Mouse (Mus musculus) intestine, embryonic 15.5 days (tissue): ENCODE results near the gene Notch2. TPM values are rescaled to one million over a fixed set of nuclear protein-coding genes. Genes with fewer than 3 reads are reported as not detected.

Experiments
- ATAC-seq: fragments of 200-750 bp; cut with Nextera tagmentation; 2 replicates; pipeline ENCODE4 v1.8.0; 2017; ENCODE audit warnings: moderate TSS enrichment, moderate library complexity
- H3K27ac ChIP-seq: fragments of 300-500 bp; sonication (generic); 2 replicates; pipeline ENCODE4 v1.5.1; 2015; ENCODE audit warnings: mild to moderate bottlenecking, inconsistent platforms
- H3K27me3 ChIP-seq: fragments of 300-500 bp; sonication (generic); replicated peaks from 2 replicates; pipeline ENCODE4 v1.6.1; 2015; ENCODE audit warnings: inconsistent platforms
- H3K36me3 ChIP-seq: fragments of 300-500 bp; sonication (generic); 2 replicates; pipeline ENCODE4 v1.6.1; 2015; ENCODE audit warnings: inconsistent platforms
- H3K4me1 ChIP-seq: fragments of 300-500 bp; sonication (generic); replicated peaks from 2 replicates; pipeline ENCODE4 v1.6.1; 2015; ENCODE audit warnings: inconsistent platforms
- H3K4me2 ChIP-seq: fragments of 300-500 bp; sonication (generic); replicated peaks from 2 replicates; pipeline ENCODE4 v1.6.1; 2015; ENCODE audit warnings: mild to moderate bottlenecking, inconsistent platforms
- H3K4me3 ChIP-seq: fragments of 300-500 bp; sonication (generic); replicated peaks from 2 replicates; pipeline ENCODE4 v1.5.1; 2015; ENCODE audit warnings: inconsistent platforms
- H3K9ac ChIP-seq: fragments of 300-500 bp; sonication (generic); 2 replicates; pipeline ENCODE4 v1.6.1; 2015; ENCODE audit warnings: inconsistent platforms
- H3K9me3 ChIP-seq: fragments of 300-500 bp; sonication (generic); 2 replicates; pipeline ENCODE4 v1.6.1; 2016; ENCODE audit warnings: inconsistent platforms
- WGBS: fragments of 180-500 bp; shearing (Covaris S2); methylation state at CpG from one replicate; pipeline ENCODE4 v1.1.7; 2015; 5-methylcytosine and 5-hydroxymethylcytosine counted together
- polyA plus RNA-seq: library from polyadenylated mRNA; unstranded; fragments of >200 nt; fragmentation: Nextera tagmentation; extraction: Ambion mirVana; gene quantifications from 2 replicates; pipeline ENCODE4 v1.2.1, GENCODE M21; 2015

Notch2 gene
- polyA plus RNA-seq, 1 experiment from 2014 or later, result 17.9 TPM

DNA sequence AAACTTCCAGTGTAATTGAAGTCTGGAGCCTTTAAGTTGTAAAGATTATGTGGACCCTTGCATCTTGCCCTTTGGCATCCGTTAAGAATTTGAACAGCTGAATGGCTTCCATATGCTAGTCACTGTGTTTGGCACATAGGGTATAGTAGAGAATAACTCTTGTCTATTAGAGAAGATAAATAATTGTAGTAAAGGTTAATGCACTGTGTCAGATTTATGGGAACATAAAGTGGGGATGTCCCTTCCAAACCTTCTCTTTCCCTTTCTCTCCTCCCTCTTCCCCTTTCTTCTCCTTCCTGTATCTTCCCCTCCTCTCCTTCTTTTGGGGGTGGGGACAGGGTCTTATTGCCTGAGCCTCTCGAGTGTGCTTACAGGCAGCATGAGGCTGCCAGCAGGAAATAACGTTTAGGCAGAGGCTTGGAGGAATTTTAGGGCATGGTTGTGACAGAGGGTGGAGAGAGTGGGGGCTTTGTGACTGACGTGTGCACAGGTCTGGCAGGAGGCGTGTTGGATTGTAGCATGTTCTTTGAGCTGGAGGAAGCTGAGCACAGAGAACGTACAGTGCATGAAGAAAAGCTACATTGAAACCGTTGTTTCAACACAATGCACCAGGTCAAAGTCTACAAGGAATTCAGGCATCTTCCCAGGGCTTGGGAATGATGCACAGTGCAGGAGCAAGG, 47.8 kb downstream of the Notch2 start:
- Histone ChIP-seq H3K4me2 (no peak overlapping the region), H3K4me3 (no peak overlapping the region), H3K9ac (no peak overlapping the region), H3K36me3 (no peaks in the 10 kb centered on the region), H3K9me3 (no peaks in the 10 kb centered on the region), H3K27me3 (no peaks in the 10 kb centered on the region), H3K4me1 (peaks cover 32% of the 10 kb centered on the region), H3K27ac (0 out of 2 replicates have a peak overlapping the region, but pooled peaks have one; percentile 13)
- 21% methylated on average over 7 of the region's 7 CpGs for WGBS
- peak; percentile 35; the same call in 1 of the 2 replicates for ATAC-seq

DNA sequence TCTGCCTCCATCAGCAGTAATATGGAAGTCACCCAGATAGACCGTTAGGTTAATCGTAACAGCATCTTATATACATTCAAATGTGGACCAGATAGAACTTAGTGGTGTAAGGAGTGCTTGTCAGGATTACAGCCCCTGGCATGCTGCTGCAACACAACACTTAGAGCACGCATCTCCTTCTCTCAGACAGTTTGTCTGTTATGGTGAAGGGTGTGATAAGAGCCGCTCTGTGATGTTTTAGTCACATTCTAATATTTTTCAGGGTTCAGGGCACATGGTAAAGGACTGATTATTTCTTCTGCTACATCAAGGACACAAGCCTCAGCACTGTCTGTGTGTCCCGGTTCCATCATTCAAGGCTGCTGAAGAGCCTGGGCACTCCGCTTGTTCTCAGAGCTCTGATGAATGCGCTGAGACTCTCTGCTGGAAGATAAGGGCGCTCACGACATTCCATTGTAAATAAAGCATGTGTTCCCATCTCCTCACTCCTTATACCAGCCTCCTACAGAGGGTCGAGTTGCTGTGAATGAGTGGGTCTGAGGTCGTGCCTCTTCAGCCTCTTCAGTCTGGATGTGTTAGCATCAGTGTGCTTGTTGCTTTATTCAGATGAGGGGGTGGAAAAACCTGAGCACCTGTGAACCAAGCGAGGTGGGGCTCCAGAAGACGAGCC, 48.5 kb downstream of the Notch2 start:
- no peaks in the 10 kb centered on the region for H3K36me3 ChIP-seq
- ATAC-seq, result no peak
- peaks cover 36% of the 10 kb centered on the region for H3K4me1 ChIP-seq
- H3K4me3 ChIP-seq, result no peak overlapping the region
- H3K9ac ChIP-seq, result no peak overlapping the region
- H3K9me3 ChIP-seq, result no peaks in the 10 kb centered on the region
- 37% methylated on average over 13 of the region's 13 CpGs for WGBS
- H3K4me2 ChIP-seq, result no peak overlapping the region
- no peaks in the 10 kb centered on the region for H3K27me3 ChIP-seq
- peak overlapping the region; percentile 84; the same call in 1 of the 2 replicates for H3K27ac ChIP-seq

DNA sequence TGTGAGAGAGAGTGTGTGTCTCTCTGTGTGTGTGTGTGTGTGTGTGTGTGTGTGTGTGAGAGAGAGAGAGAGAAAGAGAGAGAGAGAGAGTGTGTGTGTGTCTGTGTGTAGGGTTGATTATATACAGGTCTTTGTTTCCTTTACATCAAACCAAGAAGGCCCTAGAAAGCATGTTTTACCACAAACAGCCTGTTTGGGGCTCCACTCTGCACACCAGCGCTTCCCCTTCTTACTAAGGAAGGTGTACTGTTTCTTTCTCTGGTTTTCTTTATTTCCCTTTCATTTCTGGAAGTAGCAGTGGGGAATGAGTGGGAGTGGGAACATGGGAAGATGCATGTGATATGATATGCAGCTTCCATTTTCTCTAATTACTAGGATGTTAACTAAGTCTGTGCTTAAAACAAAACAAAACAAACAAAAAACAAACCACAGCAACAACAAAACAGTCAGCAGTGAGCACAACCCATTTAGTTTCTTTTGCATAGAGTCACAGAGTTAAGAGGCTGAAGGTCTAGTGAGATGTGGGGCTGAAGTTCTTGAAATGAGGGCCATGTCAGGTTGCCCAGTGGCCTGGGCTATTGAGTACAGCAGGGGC, 49.4 kb downstream of the Notch2 start:
- ATAC-seq, result no peak
- no peaks in the 10 kb centered on the region for H3K9me3 ChIP-seq
- H3K4me3 ChIP-seq, result no peak overlapping the region
- no peaks in the 10 kb centered on the region for H3K27me3 ChIP-seq
- no peaks in the 10 kb centered on the region for H3K36me3 ChIP-seq
- H3K27ac ChIP-seq, result peak overlapping the region; percentile 84
- H3K4me1 ChIP-seq, result peaks cover 36% of the 10 kb centered on the region
- H3K4me2 ChIP-seq, result peak overlapping the region; percentile 22; the same call in 1 of the 2 replicates
- WGBS, result 69% methylated on average over 1 of the region's 1 CpGs
- no peak overlapping the region for H3K9ac ChIP-seq

DNA sequence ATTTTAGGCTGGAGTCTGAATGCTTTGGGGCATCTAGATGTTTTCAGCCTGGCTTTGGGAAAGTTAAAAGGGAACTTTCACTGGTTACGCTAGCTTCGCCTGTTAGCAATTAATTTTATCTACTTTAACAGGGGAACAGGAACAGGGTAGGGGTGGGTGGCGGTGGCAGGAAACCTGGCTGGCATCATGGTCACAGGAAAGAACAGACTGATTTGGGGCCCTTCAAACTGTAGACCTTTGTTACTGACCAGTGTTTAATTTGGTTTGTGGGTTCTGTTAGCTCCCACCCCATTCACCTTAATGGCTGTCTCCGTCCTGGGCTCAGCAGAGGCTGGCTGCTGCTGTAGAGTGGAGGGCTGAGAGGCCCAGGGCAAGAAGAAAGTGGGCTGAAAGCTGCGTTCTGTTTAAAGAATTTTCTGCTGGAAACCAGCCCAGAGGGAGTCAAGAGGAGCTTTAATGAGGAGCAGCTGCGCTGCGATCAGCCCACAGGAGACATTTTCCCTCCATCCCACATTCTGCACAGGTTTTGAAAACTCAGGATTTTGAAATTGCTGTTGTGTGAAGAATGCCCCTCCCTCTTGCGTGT, 50.0 kb downstream of the Notch2 start:
- ATAC-seq, result peak; percentile 82
- H3K4me1 ChIP-seq, result peaks cover 40% of the 10 kb centered on the region
- no peaks in the 10 kb centered on the region for H3K9me3 ChIP-seq
- no peaks in the 10 kb centered on the region for H3K27me3 ChIP-seq
- no peaks in the 10 kb centered on the region for H3K36me3 ChIP-seq
- H3K9ac ChIP-seq, result no peak overlapping the region
- peak overlapping the region; percentile 22; the same call in 1 of the 2 replicates for H3K4me2 ChIP-seq
- WGBS, result 28% methylated on average over 8 of the region's 8 CpGs
- peak overlapping the region; percentile 84 for H3K27ac ChIP-seq
- no peak overlapping the region for H3K4me3 ChIP-seq

DNA sequence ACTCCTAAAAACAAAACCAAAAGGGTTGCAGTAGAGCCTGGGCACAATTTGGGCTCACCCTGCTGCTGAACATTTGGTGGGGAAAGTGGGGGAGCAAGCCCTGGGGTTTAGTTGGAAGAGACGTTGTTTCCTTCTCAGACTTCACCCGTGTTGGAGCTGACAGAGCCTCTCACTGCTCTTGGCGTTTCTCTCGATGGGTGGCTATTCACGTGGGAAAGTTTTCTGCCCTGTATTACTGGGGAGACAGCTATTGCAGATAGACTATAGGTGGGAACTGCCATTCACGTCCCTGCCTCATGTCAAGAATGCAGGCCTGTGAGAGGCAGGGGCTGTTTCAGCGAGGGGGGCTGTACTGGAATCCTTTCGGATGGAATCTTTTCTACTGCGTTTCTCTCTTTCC, 50.5 kb downstream of the Notch2 start:
- ATAC-seq, result peak; percentile 18; the same call in 1 of the 2 replicates
- Histone ChIP-seq H3K36me3 (no peaks in the 10 kb centered on the region), H3K4me3 (no peak overlapping the region), H3K27me3 (no peaks in the 10 kb centered on the region), H3K4me2 (peak overlapping the region; percentile 22; the same call in 1 of the 2 replicates), H3K27ac (peak overlapping the region; percentile 84), H3K9ac (0 out of 2 replicates have a peak overlapping the region, but pooled peaks have one; percentile 9), H3K4me1 (peaks cover 40% of the 10 kb centered on the region), H3K9me3 (no peaks in the 10 kb centered on the region)
- 34% methylated on average over 9 of the region's 9 CpGs for WGBS

DNA sequence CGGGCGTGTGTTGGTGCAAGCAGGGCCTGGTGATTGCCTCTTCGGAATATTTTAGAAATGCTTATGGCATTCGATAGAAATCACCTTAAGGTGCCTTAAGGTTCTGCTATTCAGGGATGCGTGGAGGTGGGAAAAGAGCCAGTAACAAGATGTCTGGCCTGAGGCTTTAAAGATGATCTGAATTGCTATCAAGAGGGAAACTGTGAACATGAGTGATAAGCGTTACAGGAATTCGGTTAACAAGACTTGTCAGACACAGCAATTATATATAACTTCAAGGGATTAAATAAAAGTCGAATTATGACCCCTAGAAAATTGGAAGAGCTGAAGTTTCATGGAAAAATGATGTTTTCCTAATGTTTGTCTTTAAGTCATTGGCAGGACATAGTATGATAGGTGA, 51.7 kb downstream of the Notch2 start:
- Histone ChIP-seq H3K4me1 (peaks cover 42% of the 10 kb centered on the region), H3K27ac (peak overlapping the region; percentile 58; the same call in 1 of the 2 replicates), H3K4me3 (no peak overlapping the region)

DNA sequence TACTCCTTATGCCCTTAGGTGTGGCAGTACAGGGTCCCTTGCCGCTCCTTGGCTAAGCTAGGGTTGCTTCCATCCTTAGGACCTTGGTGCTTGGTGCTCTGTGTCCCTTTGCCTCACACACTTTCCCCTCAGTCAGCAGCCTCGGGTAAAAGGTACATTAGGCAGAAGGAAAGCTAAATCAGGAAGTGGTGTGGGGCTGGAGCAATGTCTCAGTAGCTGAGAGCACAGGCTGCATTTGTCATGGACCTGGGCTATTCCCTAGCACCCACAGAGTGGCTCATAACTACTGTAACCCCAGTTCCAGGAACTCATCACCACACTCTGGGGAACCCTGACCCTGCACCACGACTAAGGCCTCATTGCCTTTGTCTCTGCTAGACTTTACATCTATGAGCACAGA, 53.1 kb downstream of the Notch2 start:
- peaks cover 36% of the 10 kb centered on the region for H3K4me1 ChIP-seq
- ATAC-seq, result no peak
- 74% methylated on average over 3 of the region's 3 CpGs for WGBS
- H3K4me3 ChIP-seq, result no peak overlapping the region
- H3K9ac ChIP-seq, result no peak overlapping the region
- H3K36me3 ChIP-seq, result peaks cover 6% of the 10 kb centered on the region
- no peaks in the 10 kb centered on the region for H3K27me3 ChIP-seq
- no peak overlapping the region for H3K27ac ChIP-seq
- H3K4me2 ChIP-seq, result no peak overlapping the region
- no peaks in the 10 kb centered on the region for H3K9me3 ChIP-seq

More for the DNA sequence above, 51.7 kb downstream of the Notch2 start:
- H3K36me3 ChIP-seq, result no peaks in the 10 kb centered on the region
- no peak overlapping the region for H3K4me2 ChIP-seq
- no peak for ATAC-seq
- H3K9me3 ChIP-seq, result no peaks in the 10 kb centered on the region
- H3K27me3 ChIP-seq, result no peaks in the 10 kb centered on the region
- H3K9ac ChIP-seq, result no peak overlapping the region
- 88% methylated on average over 8 of the region's 8 CpGs for WGBS

DNA sequence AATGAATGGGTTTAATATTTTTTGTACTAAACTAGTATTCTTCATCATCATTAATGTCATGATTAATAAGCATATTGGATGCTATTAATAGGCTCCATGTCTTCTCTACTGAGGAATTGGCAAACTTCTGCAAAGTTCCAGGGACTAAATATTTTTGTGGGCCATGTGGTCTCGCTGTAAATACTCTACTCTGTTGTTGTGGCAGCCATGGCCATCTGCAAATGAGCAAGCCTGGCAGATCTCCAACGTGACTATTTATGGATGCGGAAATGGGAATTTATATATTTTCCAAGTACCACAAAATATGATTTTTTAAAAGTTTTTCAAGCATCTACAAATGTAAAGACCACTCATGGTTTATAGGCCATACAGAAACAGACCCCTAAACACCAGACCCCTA, 54.1 kb downstream of the Notch2 start:
- Histone ChIP-seq H3K9me3 (no peaks in the 10 kb centered on the region), H3K27ac (peak overlapping the region; percentile 37; the same call in 1 of the 2 replicates), H3K4me2 (no peak overlapping the region), H3K36me3 (peaks cover 7% of the 10 kb centered on the region), H3K4me3 (no peak overlapping the region), H3K9ac (no peak overlapping the region), H3K27me3 (no peaks in the 10 kb centered on the region), H3K4me1 (peaks cover 26% of the 10 kb centered on the region)
- no peak for ATAC-seq
- WGBS, result 47% methylated on average over 3 of the region's 3 CpGs

DNA sequence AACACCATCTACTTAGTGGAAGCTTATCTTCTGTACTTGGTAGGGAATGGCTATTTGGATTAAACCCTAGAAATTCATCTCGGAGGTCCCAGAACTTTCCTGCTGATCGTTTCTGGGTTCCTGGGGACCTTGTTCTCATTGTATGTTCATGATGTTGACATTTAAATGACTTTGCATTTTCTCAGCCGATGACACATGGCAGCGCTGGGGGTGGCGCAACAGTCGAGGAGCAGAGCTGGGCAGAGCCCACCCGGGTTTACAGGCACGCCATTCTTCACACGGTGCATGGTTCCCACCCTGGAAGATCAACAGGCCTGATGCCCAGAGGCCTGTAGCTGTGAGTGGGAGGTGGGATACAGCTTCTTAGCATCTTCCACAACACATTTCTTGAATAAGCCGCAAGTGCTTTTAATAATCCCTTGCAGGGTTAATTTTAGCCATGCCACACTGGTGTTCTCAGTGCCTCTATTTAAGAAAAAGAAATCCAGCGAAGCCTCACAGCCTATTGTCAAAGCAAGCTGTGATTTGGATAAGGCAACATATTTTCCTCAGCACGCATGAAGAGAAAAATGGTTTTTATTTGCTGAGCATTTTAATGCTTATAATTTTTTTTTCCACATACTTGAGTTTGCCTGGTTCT, 54.6 kb downstream of the Notch2 start:
- ATAC-seq, result no peak

DNA sequence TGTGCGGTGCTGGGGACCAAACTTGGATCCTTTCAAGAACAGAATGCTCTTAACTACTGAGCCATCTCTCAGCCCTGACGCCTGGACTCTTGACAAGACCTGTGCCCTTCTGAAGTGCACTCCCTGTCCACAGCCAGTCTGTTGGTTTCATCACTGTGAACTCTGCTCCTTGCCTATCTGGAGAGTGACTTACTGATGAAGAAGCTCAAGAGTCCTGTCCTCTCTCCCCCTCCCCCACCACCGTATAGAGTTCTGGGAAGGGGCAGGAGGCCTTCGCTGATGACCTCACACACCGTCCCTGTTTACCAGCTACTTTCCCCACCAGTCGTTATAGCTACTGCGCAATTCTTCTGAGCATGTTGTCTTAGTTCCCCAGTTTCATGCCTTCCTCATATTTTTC, 55.8 kb downstream of the Notch2 start:
- no peak overlapping the region for H3K4me2 ChIP-seq
- 65% methylated on average over 7 of the region's 7 CpGs for WGBS
- peaks cover 15% of the 10 kb centered on the region for H3K36me3 ChIP-seq
- ATAC-seq, result 0 out of 2 replicates have a peak, but pooled peaks have one; percentile 19
- H3K27me3 ChIP-seq, result no peaks in the 10 kb centered on the region
- no peaks in the 10 kb centered on the region for H3K9me3 ChIP-seq
- H3K4me1 ChIP-seq, result peaks cover 19% of the 10 kb centered on the region
- no peak overlapping the region for H3K4me3 ChIP-seq
- no peak overlapping the region for H3K27ac ChIP-seq
- no peak overlapping the region for H3K9ac ChIP-seq

More for the DNA sequence above, 54.6 kb downstream of the Notch2 start:
- Histone ChIP-seq H3K36me3 (peaks cover 12% of the 10 kb centered on the region), H3K9me3 (no peaks in the 10 kb centered on the region), H3K27me3 (no peaks in the 10 kb centered on the region), H3K4me1 (peaks cover 23% of the 10 kb centered on the region), H3K4me2 (no peak overlapping the region), H3K9ac (no peak overlapping the region), H3K27ac (peak overlapping the region; percentile 37; the same call in 1 of the 2 replicates), H3K4me3 (no peak overlapping the region)
- 70% methylated on average over 12 of the region's 12 CpGs for WGBS

DNA sequence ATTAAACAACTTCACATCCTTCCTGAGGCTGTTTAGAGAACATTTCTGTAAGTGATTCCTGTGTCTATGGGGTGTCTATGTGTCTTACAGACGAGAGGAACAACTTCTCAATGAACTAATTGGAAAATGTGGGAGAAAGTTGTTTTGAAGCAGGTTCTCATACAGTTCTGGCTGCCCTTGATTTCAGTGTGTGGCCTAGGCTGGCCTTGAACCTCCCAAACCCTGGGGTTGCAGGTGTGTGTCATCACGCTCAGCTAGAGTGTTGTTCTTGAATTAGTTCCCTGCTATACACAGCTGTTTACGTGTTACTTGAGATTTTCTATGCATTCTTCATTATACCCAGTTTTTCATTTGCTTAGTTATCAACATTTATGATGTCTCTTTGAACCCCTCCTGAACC, 56.5 kb downstream of the Notch2 start:
- Histone ChIP-seq H3K27me3 (no peaks in the 10 kb centered on the region), H3K4me3 (no peak overlapping the region), H3K27ac (no peak overlapping the region), H3K36me3 (peaks cover 15% of the 10 kb centered on the region), H3K9me3 (no peaks in the 10 kb centered on the region), H3K4me2 (no peak overlapping the region), H3K4me1 (peaks cover 18% of the 10 kb centered on the region), H3K9ac (no peak overlapping the region)
- 78% methylated on average over 3 of the region's 3 CpGs for WGBS
- ATAC-seq, result no peak

DNA sequence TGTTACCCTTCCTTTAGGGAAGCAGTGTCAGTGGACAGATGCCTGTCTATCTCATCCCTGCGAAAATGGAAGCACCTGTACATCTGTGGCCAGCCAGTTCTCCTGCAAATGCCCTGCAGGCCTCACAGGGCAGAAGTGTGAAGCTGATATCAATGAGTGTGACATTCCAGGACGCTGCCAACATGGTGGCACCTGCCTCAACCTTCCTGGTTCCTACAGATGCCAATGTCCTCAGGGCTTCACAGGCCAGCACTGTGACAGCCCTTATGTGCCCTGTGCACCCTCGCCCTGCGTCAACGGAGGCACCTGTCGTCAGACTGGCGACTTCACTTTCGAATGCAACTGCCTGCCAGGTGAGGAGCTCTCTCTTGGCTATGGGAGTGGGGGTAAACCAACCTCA, 59.2 kb downstream of the Notch2 start:
- H3K4me2 ChIP-seq, result no peak overlapping the region
- no peak overlapping the region for H3K4me3 ChIP-seq
- WGBS, result 95% methylated on average over 8 of the region's 8 CpGs
- H3K27me3 ChIP-seq, result no peaks in the 10 kb centered on the region
- H3K9ac ChIP-seq, result no peak overlapping the region
- H3K36me3 ChIP-seq, result peaks cover 15% of the 10 kb centered on the region
- no peak overlapping the region for H3K27ac ChIP-seq
- H3K4me1 ChIP-seq, result peaks cover 14% of the 10 kb centered on the region
- no peak for ATAC-seq
- no peaks in the 10 kb centered on the region for H3K9me3 ChIP-seq
